Mouse (Mus musculus) kidney, postnatal 36 days (tissue): ENCODE results near the gene Frmd4b.
"Not testable (repeated sequence)": the region's sequence is repeated elsewhere in the genome, so short reads cannot be mapped to it uniquely, and the experiment has no call there.

Source experiments
- DNase-seq, 2 experiments: peaks; one replicate each; pipeline ENCODE4 v3.0.0; 2021 to 2022; ENCODE audit warnings: mixed read lengths in 2 of 2

Gene Frmd4b

DNA sequence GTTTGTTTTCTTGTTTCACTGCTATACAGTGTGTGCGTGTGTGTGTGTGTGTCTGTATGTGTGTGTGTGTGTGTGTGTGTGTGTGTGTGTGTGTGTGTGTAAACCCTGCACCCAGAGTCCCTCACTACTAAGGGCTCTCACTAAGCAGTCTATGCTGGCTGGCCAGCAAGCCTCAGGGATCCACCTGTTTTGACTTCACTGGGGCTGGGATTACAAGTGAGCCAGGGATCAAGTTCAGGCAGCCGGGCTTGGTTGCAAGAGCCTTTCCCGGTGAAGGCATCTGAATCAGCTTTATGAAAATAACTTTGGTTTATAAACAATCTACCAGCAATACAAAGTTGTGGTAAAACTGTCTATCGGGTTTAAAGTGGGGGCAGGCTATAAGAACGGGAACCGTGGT is 206.0 kb downstream of the Frmd4b start:
- DNase-seq: no peak

DNA sequence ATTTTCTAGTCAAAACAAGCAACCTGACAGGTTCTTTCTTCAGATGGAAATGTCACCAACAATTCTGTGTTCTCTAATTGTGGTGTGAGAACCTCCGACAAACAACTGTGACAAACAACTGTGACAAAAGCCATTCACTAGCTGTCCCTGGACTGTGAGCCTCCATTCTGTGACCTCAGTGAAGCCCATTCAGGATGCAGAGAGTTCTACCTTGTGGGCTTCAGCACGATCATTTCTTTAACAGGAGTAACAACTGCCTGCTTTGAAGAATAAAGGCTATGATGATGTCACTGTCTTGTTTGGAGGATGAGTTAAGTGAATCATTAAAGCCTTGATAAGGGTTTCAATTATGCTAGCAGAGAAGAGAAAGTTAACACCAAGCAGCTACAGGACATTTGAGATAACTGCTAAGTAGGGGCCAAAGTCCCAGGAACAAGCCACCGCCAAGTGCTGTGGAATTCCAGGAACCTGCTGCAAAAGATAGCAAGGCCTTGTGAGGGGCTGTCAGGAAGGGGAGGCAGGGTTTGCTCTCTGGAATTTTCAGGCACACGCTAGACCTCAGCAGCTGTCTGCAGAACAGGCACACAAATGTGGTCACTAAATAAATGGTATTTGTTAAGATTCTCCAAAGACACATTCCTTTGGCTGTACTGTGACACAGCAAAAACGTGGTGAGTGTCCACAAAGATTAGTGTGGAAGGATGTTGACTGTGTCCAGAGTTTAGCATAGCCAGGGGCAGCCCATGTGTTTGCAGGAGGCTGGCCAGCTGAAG is 207.7 kb downstream of the Frmd4b start:
- peak; percentile 36 to 37 for DNase-seq

DNA sequence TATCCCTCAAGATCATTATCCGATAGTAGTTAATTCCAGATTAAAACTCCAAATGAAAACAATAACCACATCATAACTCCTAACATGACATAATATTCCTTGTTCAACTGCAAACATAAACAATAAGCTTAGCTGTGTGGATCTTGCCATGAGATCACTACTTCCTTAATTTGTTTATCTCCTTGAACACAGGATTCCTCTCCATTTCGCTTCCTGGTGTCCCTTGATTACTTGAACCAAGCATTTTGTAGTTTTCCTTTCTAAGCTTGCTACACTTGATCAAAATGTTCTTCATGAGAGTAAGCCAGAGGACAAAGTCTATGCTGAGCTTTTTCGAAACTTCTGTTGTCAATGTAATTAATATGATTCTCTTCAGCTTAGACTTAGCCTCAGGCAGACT is 209.4 kb downstream of the Frmd4b start:
- DNase-seq: no peak

DNA sequence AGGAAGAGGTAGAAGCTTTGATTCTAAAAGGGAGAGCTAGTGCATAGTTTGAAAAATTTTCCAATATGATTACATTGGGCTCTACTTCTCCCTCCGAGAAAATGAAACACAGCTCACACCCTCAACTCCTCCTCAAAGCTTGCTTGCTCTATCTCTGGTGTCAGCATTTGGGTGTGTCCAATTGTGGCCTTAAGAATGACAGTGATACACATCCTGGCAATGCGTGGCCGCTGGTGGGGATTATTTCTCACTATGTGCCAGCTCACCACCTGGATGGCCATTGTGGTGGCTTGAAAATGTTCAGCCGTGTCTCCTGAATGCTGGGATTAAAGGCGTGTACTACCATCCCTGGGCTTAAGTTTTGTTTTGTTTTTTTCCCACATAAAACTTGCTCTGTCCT is 209.9 kb downstream of the Frmd4b start:
- no peak for DNase-seq

DNA sequence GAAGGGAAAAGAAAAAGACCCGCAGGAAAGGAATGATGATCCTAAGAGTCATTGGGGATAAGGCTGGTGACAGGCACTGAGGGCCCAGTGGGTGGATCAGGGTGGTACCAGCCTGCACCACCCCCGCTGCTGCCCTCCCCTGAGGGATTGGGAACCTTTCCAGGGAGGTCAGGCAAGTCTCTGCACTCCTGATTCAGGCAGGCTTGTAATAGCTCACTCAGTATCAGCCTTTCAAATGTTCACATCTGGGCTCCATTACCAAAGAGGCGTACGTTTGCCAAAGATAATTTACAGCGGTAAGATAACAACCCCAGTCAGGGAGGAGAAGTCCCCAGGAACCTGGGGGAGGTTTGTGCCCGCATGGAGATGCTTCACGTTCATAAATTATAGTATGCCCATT is 212.0 kb downstream of the Frmd4b start:
- no peak for DNase-seq

DNA sequence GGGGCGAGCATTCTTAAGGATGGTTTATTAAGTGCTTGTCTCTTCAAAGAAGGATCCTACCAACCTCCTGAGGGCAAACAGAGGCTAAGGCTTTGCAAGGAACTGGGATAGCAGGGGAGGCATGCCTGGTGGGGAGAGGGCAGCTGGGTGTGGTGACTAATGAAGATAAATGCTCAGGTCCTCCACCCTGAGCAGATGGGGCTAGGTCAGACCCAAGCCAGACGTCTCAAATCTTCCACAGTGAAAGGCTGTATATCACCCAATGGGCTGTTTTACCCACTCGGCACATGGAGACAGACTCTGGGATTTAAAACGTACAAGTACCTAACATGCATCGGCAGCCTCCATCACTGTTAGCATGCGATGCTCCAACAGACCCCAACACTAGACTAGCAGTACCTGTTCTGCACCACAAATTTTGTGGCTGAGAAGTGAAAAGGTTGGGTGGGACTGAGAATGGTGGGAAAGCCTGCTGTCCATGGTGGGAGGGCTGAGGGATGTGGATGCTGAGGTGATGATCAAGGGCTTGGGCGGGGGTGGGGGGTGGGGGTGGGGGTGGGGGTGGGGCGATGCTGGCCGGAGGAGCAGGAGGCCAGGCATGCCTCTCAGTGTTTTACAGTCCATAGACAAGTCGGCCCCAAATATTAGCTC is 214.4 kb downstream of the Frmd4b start:
- DNase-seq: no peak

DNA sequence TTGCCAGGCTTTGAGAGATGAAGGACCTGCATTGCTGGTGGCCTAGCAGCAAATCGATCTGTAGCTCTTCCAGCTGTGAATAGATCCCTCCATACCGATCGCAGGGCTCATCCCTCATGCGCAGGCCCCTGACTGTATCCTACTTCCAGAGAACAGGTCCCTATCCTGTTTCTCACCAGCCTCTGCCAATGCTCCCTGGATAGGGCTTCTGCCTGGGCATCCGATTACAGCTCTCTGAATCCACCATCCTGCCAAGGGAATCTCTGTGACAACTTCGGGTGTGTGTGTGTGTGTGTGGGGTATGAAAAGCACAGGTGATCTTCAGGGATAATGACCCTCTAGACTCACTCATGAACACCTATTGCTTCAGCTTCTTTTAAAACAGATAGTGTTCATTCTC is 216.9 kb downstream of the Frmd4b start:
- DNase-seq: no peak

DNA sequence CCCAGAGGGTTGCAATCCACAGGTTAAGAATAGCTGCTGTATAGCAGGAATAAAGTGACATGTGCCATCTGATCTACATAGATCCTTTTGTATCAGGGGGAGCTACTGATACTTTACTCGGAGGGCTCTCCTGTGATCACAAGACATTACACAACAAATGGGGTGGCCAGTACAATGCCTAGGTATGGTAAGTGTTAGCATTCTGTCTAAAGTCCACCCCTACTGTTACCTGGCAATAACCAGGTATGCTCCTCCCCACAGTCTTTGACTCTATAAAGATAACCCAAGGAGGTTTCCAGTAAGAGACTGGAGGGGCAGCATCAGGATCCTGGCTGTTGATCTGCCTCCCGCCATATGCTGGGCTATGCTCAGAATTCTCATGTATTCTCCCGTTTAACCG is 219.4 kb downstream of the Frmd4b start:
- no peak for DNase-seq

DNA sequence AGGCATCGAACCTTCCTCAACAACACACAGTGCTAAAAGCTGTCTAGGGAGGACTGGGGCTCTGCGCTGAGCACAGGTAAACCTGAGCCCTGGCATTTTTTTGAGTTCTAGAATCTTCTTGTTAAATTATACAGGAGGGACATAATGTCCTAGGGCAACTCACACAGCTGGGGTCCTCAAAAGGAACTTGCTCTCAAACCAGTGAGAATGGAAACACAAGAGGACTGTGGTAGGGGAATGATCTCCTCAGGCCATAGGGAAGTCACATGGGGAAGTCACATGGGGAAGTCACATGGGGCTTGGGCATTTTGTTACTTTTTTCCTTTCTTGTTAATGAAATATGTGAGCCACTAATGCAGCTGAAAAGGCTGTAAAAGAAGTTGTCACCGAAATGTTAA is 220.4 kb downstream of the Frmd4b start:
- DNase-seq: no peak

DNA sequence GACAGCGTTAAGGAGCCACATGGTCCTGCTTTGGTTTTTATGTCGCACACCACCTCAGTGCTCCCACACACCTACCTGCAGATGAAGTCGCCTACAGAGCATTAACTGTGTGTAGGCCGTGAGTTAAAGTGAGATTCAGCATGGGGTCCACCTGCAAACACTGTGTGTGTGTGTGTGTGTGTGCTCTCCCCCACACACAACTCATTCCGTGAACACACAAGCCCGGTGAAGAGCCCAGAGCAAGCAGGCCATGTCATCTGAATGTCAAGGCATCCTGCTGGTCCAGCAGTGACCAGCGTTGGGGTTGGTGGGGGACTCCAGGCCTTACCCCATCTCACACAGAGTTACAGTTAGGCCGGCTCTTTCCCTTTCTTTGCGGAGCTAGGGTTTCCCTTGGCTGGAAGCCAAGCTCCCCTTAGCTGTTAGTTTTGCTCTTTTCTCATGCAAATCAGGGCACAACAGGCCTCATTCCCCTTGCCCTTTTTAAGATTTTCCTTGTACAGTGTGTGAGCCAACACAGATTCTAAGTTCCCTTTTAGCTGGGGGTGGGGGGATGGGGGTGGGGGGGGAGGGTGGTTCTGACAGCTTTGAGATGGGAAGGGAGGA is 220.9 kb downstream of the Frmd4b start:
- DNase-seq: peak in 1 of 2 experiments; percentile 39

DNA sequence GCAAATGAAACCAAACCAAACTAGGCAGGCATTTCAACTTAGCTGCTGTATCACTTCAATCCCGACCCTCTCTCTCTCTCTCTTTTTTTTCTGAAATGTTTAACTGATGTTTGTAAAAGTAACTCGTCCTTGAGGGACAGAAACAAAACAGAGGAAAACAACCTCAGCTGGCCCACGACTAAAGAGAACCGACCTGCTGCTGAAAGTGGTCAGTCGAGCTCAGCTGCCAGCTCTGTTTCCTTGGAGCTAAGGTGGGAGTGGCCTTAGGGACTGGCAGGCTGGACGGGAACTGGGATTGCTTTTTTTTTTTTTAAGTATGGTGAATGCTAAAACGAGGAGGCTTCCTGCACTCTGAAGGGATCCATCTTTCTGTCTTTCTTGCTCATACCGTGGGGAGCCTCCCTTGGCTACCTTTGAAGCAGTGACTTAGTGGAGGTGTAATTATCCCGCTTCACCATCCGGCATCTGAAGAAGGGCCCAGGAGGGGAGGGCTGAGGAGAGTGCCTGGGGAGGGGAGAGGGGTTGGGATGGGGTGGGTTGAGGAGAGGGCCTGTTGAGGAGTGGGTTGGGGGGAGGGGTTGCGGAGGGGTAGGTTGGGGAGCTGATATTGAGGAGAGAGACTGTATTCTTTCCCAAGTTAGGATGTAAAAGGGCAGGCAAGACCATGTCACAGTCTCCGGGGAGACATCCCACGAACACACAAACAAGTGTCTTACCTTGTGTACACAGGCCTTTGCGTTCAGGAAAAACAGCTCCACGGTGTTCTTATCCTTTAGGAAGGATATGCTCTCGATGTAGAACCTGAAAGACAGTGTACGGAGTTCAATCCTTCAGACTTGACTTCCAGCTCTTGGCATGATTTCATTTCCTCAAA is 221.6 kb downstream of the Frmd4b start:
- peak; percentile 55 to 57 for DNase-seq

DNA sequence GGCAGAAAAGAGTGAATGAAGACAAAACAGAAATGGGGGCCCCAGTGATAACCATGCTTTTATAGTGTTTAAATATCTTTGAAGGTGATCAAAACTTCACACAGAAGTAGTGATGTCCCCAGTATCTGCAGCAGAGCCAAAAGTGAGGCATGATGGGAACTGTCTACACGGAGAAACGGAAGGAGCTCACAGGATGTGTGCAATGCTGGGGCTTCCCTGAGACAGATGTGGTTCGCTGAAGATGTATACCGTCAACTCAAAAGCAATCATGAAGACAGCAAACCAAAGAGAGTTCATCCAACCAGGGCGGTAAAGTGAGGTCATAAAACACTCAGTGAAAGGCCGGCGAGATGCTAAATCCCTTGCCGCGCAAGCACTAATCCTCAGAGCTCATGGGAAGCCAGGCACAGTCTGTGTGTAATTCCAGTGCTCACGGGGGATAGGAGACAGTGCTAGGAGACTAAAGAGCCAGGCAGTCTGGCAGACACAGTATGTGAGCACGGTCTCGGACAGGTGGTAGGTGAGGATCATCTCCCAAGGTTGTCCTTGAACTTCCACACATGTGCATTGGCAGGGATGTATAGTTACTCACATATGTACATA is 222.8 kb downstream of the Frmd4b start:
- no peak for DNase-seq

DNA sequence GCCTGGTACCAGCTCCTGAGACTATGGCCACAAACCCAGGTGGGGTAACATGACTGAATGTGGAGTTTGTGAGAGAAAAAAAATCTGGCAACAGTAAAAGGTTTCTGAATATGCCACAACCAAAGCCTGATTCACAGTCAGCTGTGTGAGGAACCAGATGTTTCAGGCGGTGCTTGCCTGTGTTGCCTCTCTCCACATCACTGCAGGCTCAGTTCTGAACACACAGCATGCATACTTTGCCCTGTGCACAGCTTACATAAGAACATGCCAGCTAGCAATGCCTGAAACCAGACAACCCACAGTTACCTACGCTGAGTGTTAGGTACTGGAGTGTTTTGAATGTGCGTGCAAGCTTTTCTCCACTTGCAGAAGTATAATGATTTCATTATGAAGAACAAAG is 224.4 kb downstream of the Frmd4b start:
- no peak for DNase-seq

DNA sequence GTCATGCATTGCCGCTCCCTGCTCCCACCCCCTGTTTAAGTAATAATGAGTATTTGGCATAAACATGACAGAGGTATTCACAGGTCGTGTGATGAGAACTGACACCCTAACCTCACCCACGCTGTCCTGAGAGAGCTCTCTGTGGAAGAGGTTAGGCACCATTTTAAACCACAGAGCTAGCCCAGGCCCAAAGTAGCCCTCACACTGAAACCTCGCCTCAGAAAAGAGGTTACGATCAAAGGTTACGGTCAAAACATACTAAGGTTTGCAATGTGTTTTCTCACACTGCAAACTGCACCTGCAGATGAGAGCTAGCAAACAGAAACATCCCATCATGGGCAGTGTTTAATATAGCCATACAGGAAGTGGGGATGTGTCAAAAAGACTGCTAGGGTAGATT is 230.0 kb downstream of the Frmd4b start:
- DNase-seq: no peak

DNA sequence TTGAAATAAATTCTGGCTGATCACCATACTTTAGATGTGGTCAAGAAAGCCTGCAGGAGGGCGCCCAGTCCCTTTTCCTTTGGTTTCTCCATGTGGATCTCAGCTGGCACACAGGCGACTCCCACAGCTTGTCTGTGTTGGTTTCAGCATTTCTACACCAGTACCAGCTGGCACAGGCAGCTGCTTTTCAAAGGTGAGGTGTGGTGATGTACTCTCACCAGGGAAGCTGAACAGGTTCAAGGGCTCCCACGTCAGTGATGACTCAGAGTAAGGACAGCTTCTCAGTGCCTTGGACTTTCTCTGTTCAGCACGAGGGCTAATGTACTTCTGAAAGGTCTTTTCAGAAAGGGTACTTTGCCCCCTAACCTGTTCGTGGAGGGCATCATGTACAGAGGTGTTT is 232.4 kb downstream of the Frmd4b start:
- no peak for DNase-seq

DNA sequence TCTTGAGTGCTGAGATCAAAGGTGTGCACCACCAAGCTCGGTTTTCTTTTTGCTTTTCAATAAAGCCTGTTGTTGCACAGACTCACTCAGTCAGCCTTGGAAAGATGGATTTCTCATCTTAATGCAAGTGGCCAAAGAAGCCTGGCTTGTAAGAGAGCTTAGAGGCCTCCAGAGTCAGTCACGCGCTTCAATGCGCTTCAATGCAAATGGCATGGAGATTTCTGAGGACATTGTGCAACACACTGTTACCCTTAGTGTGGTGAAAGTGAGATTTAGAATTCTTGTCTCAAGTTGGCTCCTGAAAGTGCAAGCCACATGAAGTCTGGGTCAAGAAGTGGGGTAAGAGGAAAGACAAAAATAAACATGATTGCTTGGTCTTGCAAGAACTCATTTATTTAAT is 236.1 kb downstream of the Frmd4b start:
- no peak for DNase-seq

DNA sequence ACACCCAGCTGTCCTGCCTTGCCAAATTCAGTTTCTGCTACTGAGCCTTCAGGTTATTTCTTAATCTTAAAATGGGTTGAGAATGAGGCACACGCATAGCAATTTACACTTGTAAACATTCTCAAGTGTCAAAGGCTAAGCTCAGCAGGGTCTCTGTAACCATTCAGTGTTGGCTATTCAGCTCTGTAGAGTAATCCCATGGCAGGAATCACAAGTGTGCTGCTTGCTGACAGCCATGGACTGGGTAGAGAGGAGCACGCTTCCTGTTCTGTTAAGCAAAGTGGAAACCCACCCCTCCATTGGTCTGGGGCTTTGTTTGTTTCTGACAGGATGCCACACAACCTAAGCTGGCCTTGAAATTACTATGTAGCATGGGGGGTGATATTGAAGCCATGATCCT is 246.4 kb downstream of the Frmd4b start:
- DNase-seq: no peak

DNA sequence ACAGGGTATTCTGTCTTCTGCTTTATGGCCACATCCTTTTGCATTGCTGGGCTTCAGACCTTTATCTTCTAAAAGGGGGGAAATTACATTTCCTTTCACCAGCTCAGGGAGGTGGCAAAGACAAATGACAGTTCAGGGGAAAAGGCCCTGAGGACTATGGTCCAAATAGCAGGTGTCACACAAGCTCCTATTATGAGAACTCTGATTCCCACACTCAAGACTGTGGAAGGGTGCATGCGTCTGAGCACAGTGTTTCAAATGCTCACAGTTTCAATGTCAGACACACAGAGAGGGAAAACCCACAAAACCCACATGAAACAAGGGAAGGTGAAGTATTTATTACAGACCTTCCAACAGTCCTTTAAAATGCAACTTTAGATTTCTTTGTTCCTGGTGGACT is 246.9 kb downstream of the Frmd4b start:
- DNase-seq: no peak

DNA sequence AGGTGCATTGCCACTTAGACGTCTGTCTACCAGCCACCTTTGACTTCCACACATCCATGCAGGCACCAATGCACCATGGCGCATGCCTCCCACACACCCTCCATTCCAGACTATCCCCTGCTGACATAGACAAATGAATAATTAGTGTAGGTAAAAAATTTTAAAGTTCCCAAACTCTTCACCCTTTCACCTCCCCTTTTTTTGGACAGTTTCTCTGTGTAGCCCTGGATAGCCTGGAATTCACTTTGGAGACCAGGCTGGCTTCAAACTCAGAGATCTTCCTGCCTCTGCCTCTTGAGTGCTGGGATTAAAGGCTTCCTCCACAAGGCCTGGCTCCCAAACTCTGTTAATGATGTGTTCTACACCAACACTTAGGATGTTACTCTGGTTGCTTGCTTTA is 253.5 kb downstream of the Frmd4b start:
- no peak for DNase-seq

DNA sequence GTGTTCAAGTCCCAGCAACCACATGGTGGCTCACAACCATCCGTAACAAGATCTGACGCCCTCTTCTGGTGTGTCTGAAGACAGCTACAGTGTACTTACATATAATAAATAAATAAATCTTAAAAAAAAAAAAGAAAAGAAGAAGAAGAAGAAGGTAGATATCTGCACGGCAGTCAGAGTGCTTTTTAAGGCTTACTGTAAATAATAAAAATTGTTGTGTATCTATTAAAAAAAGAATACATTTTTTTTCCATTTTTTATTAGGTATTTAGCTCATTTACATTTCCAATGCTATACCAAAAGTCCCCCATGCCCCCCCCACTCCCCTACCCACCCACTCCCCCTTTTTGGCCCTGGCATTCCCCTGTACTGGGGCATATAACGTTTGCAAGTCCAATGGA is 259.7 kb downstream of the Frmd4b start:
- DNase-seq: not testable (repeated sequence)

DNA sequence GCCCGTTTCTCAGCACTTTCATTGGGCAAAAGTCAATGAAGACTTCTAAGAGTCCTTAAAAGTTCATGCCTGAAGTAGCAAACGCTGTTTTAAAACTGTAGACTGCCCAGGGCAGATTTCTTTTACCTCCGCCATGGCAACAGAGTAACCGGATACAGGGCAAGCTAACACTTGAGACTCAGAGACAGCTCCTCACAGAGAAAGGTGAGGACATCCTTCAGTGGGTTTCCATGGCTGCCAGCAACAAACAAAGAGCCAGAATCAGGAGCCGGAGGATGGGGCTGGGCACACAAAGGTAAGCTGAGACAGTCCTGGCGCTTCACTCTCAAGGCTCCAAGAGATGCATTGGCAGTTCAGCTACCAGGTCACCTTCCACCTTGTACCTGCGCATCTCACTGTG is 260.7 kb downstream of the Frmd4b start:
- no peak for DNase-seq

DNA sequence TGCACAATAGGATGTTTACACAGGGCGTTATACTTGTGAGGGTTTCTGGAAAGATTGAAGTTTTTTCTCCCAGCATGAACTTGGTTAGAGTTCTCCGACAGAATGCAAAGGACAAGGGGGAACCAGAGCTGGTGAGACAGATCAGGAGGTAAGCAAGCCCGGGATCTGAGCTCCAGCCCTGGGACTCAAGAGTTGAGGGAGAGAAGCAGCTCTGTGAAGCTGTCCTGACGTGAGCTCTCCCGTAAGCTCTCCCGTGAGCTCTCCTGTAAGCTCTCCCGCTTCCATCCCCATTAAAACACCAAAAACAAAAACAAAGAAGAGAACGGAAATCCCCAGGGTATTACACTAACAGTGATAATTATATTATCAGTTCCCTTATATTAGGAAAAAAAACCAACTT is 262.2 kb downstream of the Frmd4b start:
- DNase-seq: no peak

DNA sequence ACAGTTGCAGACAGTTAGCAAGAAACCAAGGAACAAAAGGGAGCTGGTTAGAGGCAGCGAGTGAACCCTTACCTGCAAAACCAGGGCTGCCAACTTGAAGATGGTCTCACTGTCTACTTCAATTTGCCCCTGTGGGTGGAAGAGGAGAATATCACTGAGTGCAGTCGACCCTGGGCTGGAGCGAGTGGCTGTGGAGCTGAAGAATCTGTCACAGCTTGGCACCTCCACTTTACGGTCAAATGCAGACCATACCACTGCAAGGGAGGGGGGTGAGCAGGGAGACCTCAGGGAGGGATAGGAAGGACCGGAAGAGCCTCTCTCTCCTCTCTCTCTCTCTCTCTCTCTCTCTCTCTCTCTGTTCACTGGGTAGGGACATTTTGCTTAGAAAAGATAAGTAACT is 263.4 kb downstream of the Frmd4b start:
- DNase-seq: no peak
